Mouse (Mus musculus): ENCODE results near the gene Hrh1. TPM values are rescaled to one million over a fixed set of nuclear protein-coding genes. Genes with fewer than 3 reads are reported as not detected.

The Hrh1 gene
- polyA plus RNA-seq, 1 experiment: 0.55 TPM

DNA sequence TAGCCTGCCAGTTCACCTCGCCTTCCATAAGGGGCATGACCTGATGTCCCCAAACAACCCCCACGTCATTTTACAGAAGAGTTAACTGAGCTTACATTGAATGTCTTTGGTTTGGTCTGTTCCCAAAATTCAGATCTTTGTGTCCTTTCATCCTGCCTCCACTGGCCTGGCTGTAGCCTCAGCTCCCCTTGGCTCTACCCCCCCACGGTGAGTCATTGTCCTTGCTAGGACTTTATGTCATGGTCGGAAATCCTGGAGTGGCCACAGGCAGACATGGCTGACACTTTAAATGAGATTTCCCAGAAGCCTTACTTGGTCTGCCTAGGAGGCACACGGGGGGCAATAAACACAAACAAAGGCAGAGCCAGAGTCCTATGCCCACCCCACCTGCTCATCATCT is 31.5 kb upstream of the Hrh1 start:
- H3K27me3 ChIP-seq (ENCODE audit: control insufficient read depth, insufficient read depth, insufficient read length): no peaks in the 10 kb centered on the region
- TF ChIP-seq USF1 (IDR thresholded peaks at IDR 0.05; ENCODE audit: low read depth): no peak
- TF ChIP-seq CEBPB (IDR thresholded peaks at IDR 0.05; ENCODE audit: low read depth): no peak
- TF ChIP-seq MAX (IDR thresholded peaks at IDR 0.05): no peak
- TF ChIP-seq FOSL1 (IDR thresholded peaks at IDR 0.05; ENCODE audit: insufficient read depth, low read length, poor library complexity, severe bottlenecking): no peak
- no peak for TF ChIP-seq MYOD1 (IDR thresholded peaks at IDR 0.05; ENCODE audit: control insufficient read depth, insufficient read length, low read depth)
- no peak for TF ChIP-seq CTCF (IDR thresholded peaks at IDR 0.05; ENCODE audit: control insufficient read depth, insufficient read depth, insufficient read length)
- no peak for TF ChIP-seq MYOG (IDR thresholded peaks at IDR 0.05; ENCODE audit: control insufficient read depth, extremely low read depth, insufficient read length)
- no peaks in the 10 kb centered on the region for H3K79me2 ChIP-seq (ENCODE audit: control insufficient read depth, insufficient read depth)
- no peaks in the 10 kb centered on the region for H3K79me3 ChIP-seq (ENCODE audit: low read depth)
- no peaks in the 10 kb centered on the region for H3K36me3 ChIP-seq (ENCODE audit: control insufficient read depth, insufficient read depth)
- H3K4me3 ChIP-seq (ENCODE audit: insufficient read depth, poor library complexity, severe bottlenecking): no peak overlapping the region
- no peak overlapping the region for H3ac ChIP-seq (ENCODE audit: control insufficient read depth, insufficient read length, low read depth)

DNA sequence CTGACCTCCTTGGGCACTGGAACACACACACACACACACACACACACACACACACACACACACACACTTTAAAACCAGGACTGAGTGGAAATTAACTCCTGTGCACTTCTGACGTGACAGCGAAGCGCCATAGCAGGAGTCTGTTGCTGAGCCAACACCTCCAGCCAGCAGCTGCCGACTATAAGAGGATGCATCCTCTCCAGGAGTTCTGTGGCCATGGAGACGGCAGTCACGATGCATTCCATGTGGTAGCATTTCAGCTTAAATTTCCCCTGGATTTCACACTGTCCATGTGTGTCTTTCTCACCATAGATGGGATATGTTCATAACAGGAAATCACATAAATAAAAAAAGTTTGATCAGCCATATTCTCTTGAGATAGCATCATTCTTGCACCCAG is 30.1 kb upstream of the Hrh1 start:
- H3ac ChIP-seq (ENCODE audit: control insufficient read depth, insufficient read length, low read depth): no peak overlapping the region
- no peak overlapping the region for H3K4me3 ChIP-seq (ENCODE audit: insufficient read depth, poor library complexity, severe bottlenecking)
- H3K79me2 ChIP-seq (ENCODE audit: control insufficient read depth, insufficient read depth): no peaks in the 10 kb centered on the region

DNA sequence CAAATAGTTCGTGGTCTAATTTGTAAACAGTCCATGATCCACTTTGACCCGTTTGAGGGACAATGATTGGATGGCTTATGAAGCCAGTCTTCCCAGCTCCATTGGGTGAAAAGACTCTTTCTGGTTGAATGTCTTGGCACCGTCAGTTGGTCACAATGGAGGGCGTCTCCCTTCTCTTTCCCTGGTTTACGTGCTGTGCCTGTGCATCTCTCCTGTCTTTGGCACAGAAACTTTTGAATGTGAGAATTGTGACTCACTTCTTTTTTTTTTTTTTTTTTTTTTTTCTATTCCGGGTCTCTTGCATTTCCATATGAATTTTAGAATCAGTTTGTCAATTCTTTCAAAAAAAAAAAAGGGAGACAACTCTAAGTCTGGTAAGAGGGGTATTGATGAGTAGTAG is 29.5 kb upstream of the Hrh1 start:
- Histone ChIP-seq H3K4me3 (ENCODE audit: insufficient read depth, poor library complexity, severe bottlenecking) (no peak overlapping the region), H3K79me2 (ENCODE audit: control insufficient read depth, insufficient read depth) (no peaks in the 10 kb centered on the region), H3K79me3 (ENCODE audit: low read depth) (no peaks in the 10 kb centered on the region), H3ac (ENCODE audit: control insufficient read depth, insufficient read length, low read depth) (no peak overlapping the region), H3K36me3 (ENCODE audit: control insufficient read depth, insufficient read depth) (no peaks in the 10 kb centered on the region), H3K27me3 (ENCODE audit: control insufficient read depth, insufficient read depth, insufficient read length) (no peaks in the 10 kb centered on the region)
- no peak for TF ChIP-seq MYOD1 (IDR thresholded peaks at IDR 0.05; ENCODE audit: control insufficient read depth, insufficient read length, low read depth)
- TF ChIP-seq CTCF (IDR thresholded peaks at IDR 0.05; ENCODE audit: control insufficient read depth, insufficient read depth, insufficient read length): no peak
- TF ChIP-seq MAX (IDR thresholded peaks at IDR 0.05): no peak
- no peak for TF ChIP-seq CEBPB (IDR thresholded peaks at IDR 0.05; ENCODE audit: low read depth)
- no peak for TF ChIP-seq MYOG (IDR thresholded peaks at IDR 0.05; ENCODE audit: control insufficient read depth, extremely low read depth, insufficient read length)
- TF ChIP-seq FOSL1 (IDR thresholded peaks at IDR 0.05; ENCODE audit: insufficient read depth, low read length, poor library complexity, severe bottlenecking): no peak
- TF ChIP-seq USF1 (IDR thresholded peaks at IDR 0.05; ENCODE audit: low read depth): no peak

More for the DNA sequence above, 30.1 kb upstream of the Hrh1 start:
- no peak for TF ChIP-seq CTCF (IDR thresholded peaks at IDR 0.05; ENCODE audit: control insufficient read depth, insufficient read depth, insufficient read length)
- TF ChIP-seq MYOD1 (IDR thresholded peaks at IDR 0.05; ENCODE audit: control insufficient read depth, insufficient read length, low read depth): no peak
- no peak for TF ChIP-seq MYOG (IDR thresholded peaks at IDR 0.05; ENCODE audit: control insufficient read depth, extremely low read depth, insufficient read length)
- TF ChIP-seq FOSL1 (IDR thresholded peaks at IDR 0.05; ENCODE audit: insufficient read depth, low read length, poor library complexity, severe bottlenecking): no peak
- no peak for TF ChIP-seq USF1 (IDR thresholded peaks at IDR 0.05; ENCODE audit: low read depth)
- TF ChIP-seq MAX (IDR thresholded peaks at IDR 0.05): no peak
- no peak for TF ChIP-seq CEBPB (IDR thresholded peaks at IDR 0.05; ENCODE audit: low read depth)
- Histone ChIP-seq H3K27me3 (ENCODE audit: control insufficient read depth, insufficient read depth, insufficient read length) (no peaks in the 10 kb centered on the region), H3K36me3 (ENCODE audit: control insufficient read depth, insufficient read depth) (no peaks in the 10 kb centered on the region), H3K79me3 (ENCODE audit: low read depth) (no peaks in the 10 kb centered on the region)

DNA sequence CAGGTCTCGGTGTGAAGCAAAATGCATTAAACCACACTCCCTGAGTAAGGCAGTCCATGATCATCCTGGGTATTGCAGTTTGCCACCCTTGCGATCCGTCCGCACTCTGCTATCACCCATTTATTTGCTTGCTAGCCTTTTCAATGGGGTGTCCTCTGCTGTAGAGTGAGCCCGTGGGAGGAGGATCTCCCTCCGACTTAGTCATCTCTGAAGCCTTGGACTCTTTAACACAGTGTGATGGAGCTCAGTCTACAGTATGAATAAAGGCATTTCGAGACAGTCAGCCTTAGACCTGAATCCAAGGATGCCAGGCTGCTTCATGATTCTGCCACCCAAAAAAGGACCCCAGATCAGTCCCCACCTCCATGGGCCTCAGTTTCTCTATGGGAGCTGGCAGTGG is 25.0 kb upstream of the Hrh1 start:
- no peak overlapping the region for H3K4me3 ChIP-seq (ENCODE audit: insufficient read depth, poor library complexity, severe bottlenecking)
- H3K27me3 ChIP-seq (ENCODE audit: control insufficient read depth, insufficient read depth, insufficient read length): no peaks in the 10 kb centered on the region
- H3K36me3 ChIP-seq (ENCODE audit: control insufficient read depth, insufficient read depth): no peaks in the 10 kb centered on the region
- no peaks in the 10 kb centered on the region for H3K79me2 ChIP-seq (ENCODE audit: control insufficient read depth, insufficient read depth)
- TF ChIP-seq CTCF (IDR thresholded peaks at IDR 0.05; ENCODE audit: control insufficient read depth, insufficient read depth, insufficient read length) (no peak), FOSL1 (IDR thresholded peaks at IDR 0.05; ENCODE audit: insufficient read depth, low read length, poor library complexity, severe bottlenecking) (no peak), MAX (IDR thresholded peaks at IDR 0.05) (no peak), CEBPB (IDR thresholded peaks at IDR 0.05; ENCODE audit: low read depth) (no peak), USF1 (IDR thresholded peaks at IDR 0.05; ENCODE audit: low read depth) (no peak), MYOG (IDR thresholded peaks at IDR 0.05; ENCODE audit: control insufficient read depth, extremely low read depth, insufficient read length) (no peak), MYOD1 (IDR thresholded peaks at IDR 0.05; ENCODE audit: control insufficient read depth, insufficient read length, low read depth) (no peak)
- no peaks in the 10 kb centered on the region for H3K79me3 ChIP-seq (ENCODE audit: low read depth)
- no peak overlapping the region for H3ac ChIP-seq (ENCODE audit: control insufficient read depth, insufficient read length, low read depth)

DNA sequence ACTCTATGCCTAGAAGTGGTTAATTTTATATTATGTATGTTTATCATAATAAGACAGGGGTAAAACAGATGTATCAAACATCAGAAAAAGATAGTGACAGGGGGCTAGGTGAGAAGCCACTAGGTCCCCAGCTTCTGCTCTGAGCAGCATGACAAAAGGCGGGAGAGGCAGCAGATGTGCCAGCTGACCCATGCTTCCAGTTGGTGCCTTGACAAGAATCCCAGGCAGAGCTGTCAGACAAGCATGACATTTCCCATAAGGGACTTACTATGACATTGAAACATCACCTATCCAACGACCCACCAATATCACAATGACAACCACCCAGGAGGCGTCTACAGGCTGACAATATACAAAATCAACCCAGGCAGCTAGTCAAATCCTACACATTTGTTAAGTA is 16.9 kb upstream of the Hrh1 start:
- TF ChIP-seq CTCF (IDR thresholded peaks at IDR 0.05; ENCODE audit: control insufficient read depth, insufficient read depth, insufficient read length) (no peak), MYOG (IDR thresholded peaks at IDR 0.05; ENCODE audit: control insufficient read depth, extremely low read depth, insufficient read length) (no peak), CEBPB (IDR thresholded peaks at IDR 0.05; ENCODE audit: low read depth) (no peak), MYOD1 (IDR thresholded peaks at IDR 0.05; ENCODE audit: control insufficient read depth, insufficient read length, low read depth) (no peak), MAX (IDR thresholded peaks at IDR 0.05) (no peak), USF1 (IDR thresholded peaks at IDR 0.05; ENCODE audit: low read depth) (no peak), FOSL1 (IDR thresholded peaks at IDR 0.05; ENCODE audit: insufficient read depth, low read length, poor library complexity, severe bottlenecking) (no peak)
- no peak overlapping the region for H3K4me3 ChIP-seq (ENCODE audit: insufficient read depth, poor library complexity, severe bottlenecking)
- H3K79me3 ChIP-seq (ENCODE audit: low read depth): no peaks in the 10 kb centered on the region
- H3ac ChIP-seq (ENCODE audit: control insufficient read depth, insufficient read length, low read depth): no peak overlapping the region
- H3K27me3 ChIP-seq (ENCODE audit: control insufficient read depth, insufficient read depth, insufficient read length): no peaks in the 10 kb centered on the region
- no peaks in the 10 kb centered on the region for H3K79me2 ChIP-seq (ENCODE audit: control insufficient read depth, insufficient read depth)
- H3K36me3 ChIP-seq (ENCODE audit: control insufficient read depth, insufficient read depth): no peaks in the 10 kb centered on the region

DNA sequence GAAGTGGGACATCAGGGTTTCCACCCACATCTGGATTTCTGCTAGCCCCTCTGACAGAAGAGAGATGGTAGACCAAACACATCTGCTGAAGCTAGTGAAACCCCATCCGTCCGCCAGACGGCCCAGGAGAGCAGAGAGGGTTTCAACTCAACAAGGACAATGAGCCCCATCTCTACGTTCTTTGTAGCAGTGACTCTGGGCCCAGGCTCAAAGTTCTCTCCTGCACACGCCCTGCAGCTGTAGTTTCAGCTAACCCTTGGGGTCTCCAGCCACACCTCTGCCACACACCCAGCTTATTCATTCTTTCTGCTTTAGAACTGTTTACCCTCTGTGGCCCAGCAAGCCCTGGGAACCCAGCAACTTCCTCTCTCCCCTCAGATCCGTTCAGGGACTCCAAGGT is 10.4 kb upstream of the Hrh1 start:
- no peak overlapping the region for H3ac ChIP-seq (ENCODE audit: control insufficient read depth, insufficient read length, low read depth)
- no peaks in the 10 kb centered on the region for H3K79me2 ChIP-seq (ENCODE audit: control insufficient read depth, insufficient read depth)
- H3K4me3 ChIP-seq (ENCODE audit: insufficient read depth, poor library complexity, severe bottlenecking): no peak overlapping the region
- no peaks in the 10 kb centered on the region for H3K79me3 ChIP-seq (ENCODE audit: low read depth)
- H3K27me3 ChIP-seq (ENCODE audit: control insufficient read depth, insufficient read depth, insufficient read length): no peaks in the 10 kb centered on the region
- TF ChIP-seq MYOG (IDR thresholded peaks at IDR 0.05; ENCODE audit: control insufficient read depth, extremely low read depth, insufficient read length): no peak
- no peak for TF ChIP-seq MAX (IDR thresholded peaks at IDR 0.05)
- TF ChIP-seq FOSL1 (IDR thresholded peaks at IDR 0.05; ENCODE audit: insufficient read depth, low read length, poor library complexity, severe bottlenecking): no peak
- no peak for TF ChIP-seq USF1 (IDR thresholded peaks at IDR 0.05; ENCODE audit: low read depth)
- TF ChIP-seq CTCF (IDR thresholded peaks at IDR 0.05; ENCODE audit: control insufficient read depth, insufficient read depth, insufficient read length): no peak
- no peak for TF ChIP-seq MYOD1 (IDR thresholded peaks at IDR 0.05; ENCODE audit: control insufficient read depth, insufficient read length, low read depth)
- TF ChIP-seq CEBPB (IDR thresholded peaks at IDR 0.05; ENCODE audit: low read depth): no peak
- H3K36me3 ChIP-seq (ENCODE audit: control insufficient read depth, insufficient read depth): no peaks in the 10 kb centered on the region

Data from C2C12 (cell line).